Mouse (Mus musculus): ENCODE results near the gene Sprtn.

Gene Sprtn

DNA sequence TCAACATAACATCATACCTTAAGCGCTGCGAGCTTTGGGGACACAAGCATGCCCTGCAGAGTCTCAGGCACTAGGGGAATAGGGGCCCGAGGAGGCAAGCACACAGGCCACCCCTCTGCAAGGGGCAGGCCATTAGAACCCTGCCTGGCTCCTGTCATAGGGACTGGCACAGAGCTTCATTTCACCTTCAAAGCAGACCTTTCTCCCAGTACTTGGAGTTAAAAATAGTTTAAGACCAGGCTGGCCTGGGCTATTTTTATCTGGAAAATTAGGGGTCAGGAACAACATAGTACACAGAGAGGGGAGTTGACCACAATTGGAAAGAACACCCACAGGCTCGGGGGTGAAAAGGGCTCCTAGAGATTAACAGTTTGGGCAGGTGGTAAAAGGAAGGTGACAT, 39.6 kb downstream of the Sprtn start:
- ATAC-seq (ENCODE audit: insufficient number of reproducible peaks, low FRiP score, low TSS enrichment), result no peak

DNA sequence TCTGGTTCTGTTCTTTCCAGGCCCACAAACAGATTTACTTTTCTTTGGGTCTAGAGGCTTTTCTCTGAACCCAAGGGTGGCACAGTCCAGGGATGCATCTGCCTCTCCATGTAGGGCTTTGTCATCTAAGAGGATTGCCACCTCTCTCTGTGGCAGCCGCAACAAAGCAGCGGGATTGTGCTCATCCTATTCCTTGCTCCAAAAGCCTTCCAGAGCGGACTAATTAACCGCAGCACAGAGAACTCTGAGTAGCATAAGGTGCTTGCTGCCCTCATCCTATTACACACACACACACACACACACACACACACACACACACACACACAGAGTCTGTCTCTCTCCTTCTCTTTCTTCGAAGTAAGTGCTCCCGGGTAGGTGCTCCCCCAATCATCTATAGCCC, 46.1 kb downstream of the Sprtn start:
- no peak for ATAC-seq (ENCODE audit: insufficient number of reproducible peaks, low FRiP score, low TSS enrichment)

DNA sequence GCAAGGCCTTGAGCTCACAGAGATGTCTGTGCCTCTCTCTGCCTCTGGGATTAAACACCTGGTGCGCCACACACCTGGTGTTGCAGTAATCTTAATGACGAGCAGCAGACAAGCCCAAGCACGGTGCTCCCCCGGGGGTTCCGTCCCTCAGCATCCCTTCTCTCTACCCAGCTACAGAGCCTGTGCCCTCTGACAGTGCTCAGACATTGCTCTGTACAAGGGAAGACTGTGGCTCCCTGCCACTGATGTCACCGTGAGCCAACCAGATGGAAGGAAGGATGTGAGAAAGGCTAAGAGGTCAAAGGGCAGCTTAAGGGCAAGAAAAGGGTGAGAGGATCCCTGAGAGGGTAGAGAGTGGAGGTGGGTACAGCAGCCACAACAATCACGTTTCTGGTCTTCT, 46.7 kb downstream of the Sprtn start:
- no peak for ATAC-seq (ENCODE audit: insufficient number of reproducible peaks, low FRiP score, low TSS enrichment)

DNA sequence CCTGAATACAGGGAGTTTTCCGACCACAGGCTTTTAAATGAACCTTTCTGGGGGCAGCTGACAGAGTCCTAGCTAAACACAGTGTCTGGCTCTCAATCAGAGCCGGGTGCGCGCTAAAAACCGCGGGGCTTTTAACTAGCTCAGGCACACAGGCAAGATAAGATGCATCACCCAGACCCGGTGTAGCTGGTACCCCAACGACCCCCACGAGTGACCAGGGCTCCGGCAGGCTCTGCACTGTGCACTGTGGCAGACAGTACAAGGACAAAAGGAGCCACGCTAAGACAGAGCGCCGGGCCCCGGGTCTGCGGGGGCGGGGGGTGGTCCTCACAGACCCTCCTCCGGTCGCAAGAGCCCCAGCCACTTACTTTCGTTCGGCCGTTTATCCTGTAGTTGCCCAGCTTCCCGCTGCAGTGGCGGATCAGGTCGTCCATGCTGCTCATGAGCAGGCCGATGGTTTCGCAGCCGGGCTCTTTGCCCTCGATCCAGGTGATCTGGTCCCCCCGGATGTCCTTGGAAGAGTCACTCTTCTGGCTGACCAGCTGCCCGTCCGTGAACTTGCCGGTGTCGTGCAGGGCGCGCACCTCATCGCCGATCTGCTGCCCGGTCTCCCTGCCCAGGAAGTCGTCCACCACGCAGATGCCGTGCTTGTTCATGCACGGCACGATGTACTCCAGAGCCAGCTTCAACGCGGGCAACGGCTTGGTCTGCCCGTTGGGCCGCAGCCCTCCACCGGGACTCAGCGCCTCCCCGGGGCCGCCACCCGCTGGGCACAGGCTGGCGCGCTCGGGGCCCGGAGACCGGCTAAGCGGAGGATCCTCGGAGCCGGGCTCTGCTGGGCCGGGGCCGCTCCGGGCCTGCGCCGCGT, 50.4 kb downstream of the Sprtn start:
- ATAC-seq (ENCODE audit: insufficient number of reproducible peaks, low FRiP score, low TSS enrichment), result peak; percentile 28; the same call in 1 of the 2 replicates

DNA sequence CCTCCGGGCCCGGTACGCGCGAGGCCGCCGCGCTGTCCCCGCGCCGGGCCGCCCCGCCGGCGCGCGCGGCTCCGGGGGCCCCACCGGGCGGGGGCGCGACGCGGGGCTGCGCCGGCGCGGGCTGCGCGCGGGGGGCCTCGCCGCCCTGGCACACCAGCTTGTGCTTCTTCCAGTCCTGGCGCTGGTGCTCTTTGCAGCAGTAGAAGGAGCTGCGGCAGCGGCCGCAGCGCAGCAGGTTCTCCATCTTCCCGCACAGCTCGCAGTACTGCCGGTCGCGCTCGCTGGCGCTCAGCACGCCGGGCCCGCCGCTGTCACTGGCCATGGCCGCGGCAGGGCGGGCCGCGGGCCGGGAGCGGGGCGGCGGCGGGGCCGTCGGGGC, 51.0 kb downstream of the Sprtn start:
- peak; percentile 22; the same call in 1 of the 2 replicates for ATAC-seq (ENCODE audit: insufficient number of reproducible peaks, low FRiP score, low TSS enrichment)

DNA sequence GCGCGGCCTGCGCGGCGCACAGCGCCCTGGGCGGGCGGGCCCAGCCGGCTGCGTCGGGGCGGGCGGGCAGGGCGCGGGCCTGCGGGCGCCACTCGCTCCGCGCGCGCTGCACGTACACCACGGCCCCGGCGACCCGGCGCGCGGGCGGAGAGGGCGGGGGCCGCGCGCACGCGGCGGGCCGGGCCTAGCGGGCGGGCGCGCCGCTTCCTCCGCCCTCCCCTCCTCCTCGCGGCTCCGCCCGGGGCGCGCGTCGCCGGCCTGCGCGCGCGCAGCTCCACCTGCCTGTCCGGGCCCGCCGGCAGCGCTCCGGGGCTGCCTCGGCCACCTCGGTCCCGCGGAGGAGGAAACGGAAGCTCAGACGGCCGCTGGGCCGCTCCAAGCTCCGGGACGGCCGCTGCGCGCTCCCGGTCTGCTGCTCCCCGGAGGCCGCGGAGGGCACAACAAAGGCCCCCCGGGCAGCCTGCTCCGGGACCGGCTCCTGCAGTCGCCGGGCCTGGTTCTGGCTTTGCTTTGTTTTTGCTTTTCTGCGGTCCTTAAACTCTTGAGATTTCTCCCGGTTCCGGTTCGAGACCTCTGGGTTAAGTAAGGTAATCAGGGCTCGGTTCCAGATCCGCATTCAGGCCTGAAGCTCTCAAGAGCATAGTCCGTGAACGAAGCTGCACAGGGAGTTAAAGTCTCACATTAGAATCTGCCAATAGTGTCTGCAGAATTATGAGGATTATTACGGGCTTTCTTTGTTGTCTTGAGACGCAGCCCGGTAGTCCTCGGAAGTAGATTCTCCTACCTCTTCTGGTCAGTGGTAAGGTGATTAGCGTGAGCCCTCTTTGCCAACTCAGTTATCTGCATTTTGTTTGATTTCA, 51.8 kb downstream of the Sprtn start, which contains the start of gene Egln1:
Egln1 (minus strand) TSS at position 116 of the 860 bp plus-strand sequence.
- peak; percentile 74 for ATAC-seq (ENCODE audit: insufficient number of reproducible peaks, low FRiP score, low TSS enrichment)

DNA sequence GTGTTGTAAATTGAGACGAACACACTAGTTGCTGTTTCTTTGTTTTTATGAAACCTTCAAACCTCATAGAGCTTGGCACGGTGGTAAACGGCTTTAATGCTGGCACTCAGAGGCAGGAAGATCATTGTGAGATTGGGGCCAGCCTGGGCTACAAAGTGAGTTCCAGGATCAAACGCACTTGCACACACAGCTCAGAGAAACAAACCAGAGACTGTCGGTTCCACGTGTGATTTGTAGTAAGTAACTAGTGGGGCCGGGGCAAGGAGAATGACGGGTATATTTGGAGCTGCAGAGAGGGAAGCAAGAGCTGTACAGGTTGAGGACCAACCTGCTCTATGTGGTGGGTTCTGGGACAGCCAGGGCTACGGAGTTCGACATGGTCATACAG, 52.4 kb downstream of the Sprtn start:
- no peak for ATAC-seq (ENCODE audit: insufficient number of reproducible peaks, low FRiP score, low TSS enrichment)

DNA sequence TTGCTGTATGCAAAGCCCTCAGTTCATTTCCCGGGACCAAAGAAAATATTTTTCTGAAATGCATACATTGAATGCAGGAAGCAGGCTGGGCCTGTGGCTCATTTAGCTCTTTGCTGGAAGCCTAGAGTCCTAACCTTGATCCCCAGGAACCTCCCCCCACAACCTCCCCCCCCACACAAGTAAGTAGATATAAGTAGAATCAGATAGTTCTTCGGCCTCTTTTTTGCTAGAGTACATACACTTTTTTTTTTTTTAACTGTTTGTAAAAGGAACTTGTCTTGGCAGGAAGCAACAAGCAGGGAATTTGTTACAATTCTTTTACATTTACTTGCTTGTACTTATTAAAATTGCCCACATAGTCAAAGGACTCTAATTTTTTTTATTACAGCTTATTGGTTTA, 53.2 kb downstream of the Sprtn start:
- no peak for ATAC-seq (ENCODE audit: insufficient number of reproducible peaks, low FRiP score, low TSS enrichment)

DNA sequence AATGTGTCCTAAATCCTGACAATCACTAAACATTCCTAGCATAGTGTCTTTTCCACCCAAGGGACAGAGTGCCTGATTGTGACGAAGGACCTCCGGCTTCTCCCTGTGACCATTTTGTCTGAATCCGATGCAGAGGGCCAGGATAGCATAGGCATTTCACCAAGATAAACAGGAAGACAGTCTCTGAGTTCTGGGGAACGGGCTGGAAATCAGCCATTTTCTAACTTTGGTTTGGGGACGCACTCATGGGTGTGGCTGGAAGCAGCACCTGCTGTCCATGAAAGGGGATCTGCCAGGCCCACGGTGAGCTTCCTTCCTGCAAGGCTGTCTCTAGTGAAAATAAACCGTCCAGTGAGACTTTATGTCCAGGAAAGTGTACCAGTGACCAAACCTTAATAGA, 55.5 kb downstream of the Sprtn start:
- no peak for ATAC-seq (ENCODE audit: insufficient number of reproducible peaks, low FRiP score, low TSS enrichment)

DNA sequence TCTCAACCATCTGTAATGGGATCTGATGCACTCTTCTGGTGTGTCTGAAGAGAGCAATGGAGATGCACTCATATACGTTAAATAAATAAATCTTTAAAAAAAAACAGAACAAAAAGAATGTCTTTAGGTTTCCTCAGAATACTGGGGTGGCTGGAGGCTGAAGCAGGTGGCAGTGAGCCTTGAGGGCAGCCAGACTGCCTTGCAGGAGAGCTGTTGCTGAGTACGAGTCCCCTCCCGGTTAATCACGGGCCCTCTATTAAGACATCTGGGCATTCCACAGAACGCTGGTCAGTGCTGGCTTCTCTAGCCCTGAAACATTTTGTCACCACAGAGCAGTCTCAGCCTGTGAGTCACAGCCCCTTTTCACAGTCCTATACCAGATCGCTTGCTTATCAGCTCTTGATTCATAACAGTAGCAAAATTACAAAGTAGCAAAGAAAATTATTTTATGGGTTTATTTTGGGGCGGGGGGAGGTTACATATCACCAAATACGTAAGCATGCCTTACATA, 56.9 kb downstream of the Sprtn start:
- ATAC-seq (ENCODE audit: insufficient number of reproducible peaks, low FRiP score, low TSS enrichment), result no peak

All from cerebellum, adult (tissue).